Mouse (Mus musculus) forebrain, postnatal 0 days (tissue): ENCODE results near the gene Ccl22. TPM values are rescaled to one million over a fixed set of nuclear protein-coding genes. Genes with fewer than 3 reads are reported as not detected.
A peak's percentile ranks its signal among the peaks of the same experiment; 100 is the strongest.

Source experiments
- ATAC-seq: fragments of 200-750 bp; cut with Nextera tagmentation; 2 replicates; pipeline ENCODE4 v1.8.0; 2017; ENCODE audit warnings: mild to moderate bottlenecking, moderate library complexity
- DNase-seq: peaks from one replicate; pipeline ENCODE4 v3.0.0-alpha.2; 2015
- H3K27ac ChIP-seq: fragments of 300-500 bp; sonication (generic); 2 replicates; pipeline ENCODE4 v1.5.1; 2014; ENCODE audit warnings: low read depth, mild to moderate bottlenecking, antibody characterized with exemption, low read length, moderate library complexity, mixed read lengths
- H3K27me3 ChIP-seq: fragments of 300-500 bp; sonication (generic); 2 replicates; pipeline ENCODE4 v1.6.1; 2014; ENCODE audit warnings: mild to moderate bottlenecking, low read length, mixed read lengths; ENCODE audit not compliant: insufficient read depth
- H3K36me3 ChIP-seq: fragments of 300-500 bp; sonication (generic); 2 replicates; pipeline ENCODE4 v1.6.1; 2014; ENCODE audit warnings: mild to moderate bottlenecking, moderate library complexity; ENCODE audit not compliant: insufficient read depth
- H3K4me1 ChIP-seq: fragments of 300-500 bp; sonication (generic); 2 replicates; pipeline ENCODE4 v1.6.1; 2014; ENCODE audit warnings: antibody characterized with exemption; ENCODE audit not compliant: insufficient read depth
- H3K4me2 ChIP-seq: fragments of 300-500 bp; sonication (generic); 2 replicates; pipeline ENCODE4 v1.6.1; 2014; ENCODE audit warnings: low read depth, mild to moderate bottlenecking, moderate library complexity
- H3K4me3 ChIP-seq: fragments of 300-500 bp; sonication (generic); 2 replicates; pipeline ENCODE4 v1.5.1; 2014; ENCODE audit warnings: low read depth, low read length, mixed read lengths
- H3K9ac ChIP-seq: fragments of 300-500 bp; sonication (generic); 2 replicates; pipeline ENCODE4 v1.6.1; 2014; ENCODE audit warnings: mild to moderate bottlenecking
- H3K9me3 ChIP-seq: fragments of 300-500 bp; sonication (generic); 2 replicates; pipeline ENCODE4 v1.6.1; 2016; ENCODE audit warnings: low read length
- CTCF ChIP-seq: sonication (generic); IDR thresholded peaks from 2 replicates; pipeline ENCODE4 v1.5.1; 2016; ENCODE audit warnings: antibody characterized with exemption, control low read depth, low read depth
- WGBS: fragments of 180-500 bp; shearing (Covaris S2); extraction: QIAGEN DNeasy Blood & Tissue Kit; methylation state at CpG from one replicate; pipeline ENCODE4 v1.1.7; 2014; 5-methylcytosine and 5-hydroxymethylcytosine counted together
- polyA plus RNA-seq: library from polyadenylated mRNA; unstranded; fragments of >200 nt; fragmentation: Nextera tagmentation; extraction: Ambion mirVana; gene quantifications from 2 replicates; pipeline ENCODE4 v1.2.1, GENCODE M21; 2015
- total RNA-seq: library from RNA; depleted of rRNA; stranded (reverse); fragments of >200 nt; gene quantifications from 2 replicates; pipeline ENCODE4 v1.2.3, GENCODE M21; 2014

Gene Ccl22
- total and polyA plus RNA-seq, 2 experiments from 2014 or later = 0.15 TPM; not detected in 1

- TF ChIP-seq CTCF = no peak
- no peaks in the 10 kb centered on the region for H3K9me3 ChIP-seq
- no peak overlapping the region for H3K4me2 ChIP-seq
- peaks cover 5% of the 10 kb centered on the region; the same call in 1 of the 2 replicates for H3K36me3 ChIP-seq
- H3K4me3 ChIP-seq = no peak overlapping the region
- H3K9ac ChIP-seq = no peak overlapping the region
- no peak overlapping the region for H3K27ac ChIP-seq
- no peaks in the 10 kb centered on the region for H3K27me3 ChIP-seq
- DNase-seq (no peak), ATAC-seq (no peak)
- H3K4me1 ChIP-seq = no peaks in the 10 kb centered on the region
- 84% methylated on average over 4 of the region's 4 CpGs for WGBS
Measured at GRCm38 (mm10) chr8:94783890-94784289, 38.5 kb downstream of the Ccl22 start.

- Histone ChIP-seq H3K9ac (no peak overlapping the region), H3K27ac (no peak overlapping the region), H3K4me1 (no peaks in the 10 kb centered on the region), H3K4me2 (no peak overlapping the region), H3K9me3 (no peaks in the 10 kb centered on the region), H3K36me3 (no peaks in the 10 kb centered on the region), H3K4me3 (no peak overlapping the region), H3K27me3 (no peaks in the 10 kb centered on the region)
- ATAC-seq (no peak), DNase-seq (no peak)
- peak; percentile 36 for TF ChIP-seq CTCF
- 67% methylated on average over 12 of the region's 12 CpGs for WGBS
Measured at GRCm38 (mm10) chr8:94785247-94785985, 40.0 kb downstream of the Ccl22 start.

GRCm38 (mm10) chr8:94785995-94786595 is 40.7 kb downstream of the Ccl22 start:
- Histone ChIP-seq H3K4me1 (no peaks in the 10 kb centered on the region), H3K27me3 (no peaks in the 10 kb centered on the region), H3K4me2 (no peak overlapping the region), H3K36me3 (no peaks in the 10 kb centered on the region), H3K4me3 (no peak overlapping the region), H3K9me3 (no peaks in the 10 kb centered on the region), H3K27ac (no peak overlapping the region), H3K9ac (no peak overlapping the region)
- no peak for ATAC-seq
- TF ChIP-seq CTCF = no peak
- DNase-seq = no peak
- 67% methylated on average over 6 of the region's 6 CpGs for WGBS

GRCm38 (mm10) chr8:94787524-94788501 is 42.4 kb downstream of the Ccl22 start:
- WGBS = 66% methylated on average over 15 of the region's 15 CpGs
- Histone ChIP-seq H3K4me3 (no peak overlapping the region), H3K36me3 (no peaks in the 10 kb centered on the region), H3K9me3 (no peaks in the 10 kb centered on the region), H3K4me1 (no peaks in the 10 kb centered on the region), H3K4me2 (no peak overlapping the region), H3K27me3 (no peaks in the 10 kb centered on the region), H3K27ac (no peak overlapping the region), H3K9ac (no peak overlapping the region)
- TF ChIP-seq CTCF = no peak
- no peak for DNase-seq
- no peak for ATAC-seq

- Histone ChIP-seq H3K36me3 (no peaks in the 10 kb centered on the region), H3K4me1 (no peaks in the 10 kb centered on the region), H3K9ac (no peak overlapping the region), H3K4me2 (no peak overlapping the region), H3K27ac (no peak overlapping the region), H3K9me3 (no peaks in the 10 kb centered on the region), H3K4me3 (no peak overlapping the region), H3K27me3 (no peaks in the 10 kb centered on the region)
- 52% methylated on average over 10 of the region's 10 CpGs for WGBS
- ATAC-seq (no peak), DNase-seq (no peak)
- TF ChIP-seq CTCF = no peak
Measured at GRCm38 (mm10) chr8:94789256-94789955, 44.0 kb downstream of the Ccl22 start.

GRCm38 (mm10) chr8:94794368-94794767 is 49.0 kb downstream of the Ccl22 start:
- no peaks in the 10 kb centered on the region for H3K9me3 ChIP-seq
- no peak for TF ChIP-seq CTCF
- ATAC-seq (no peak), DNase-seq (no peak)
- no peaks in the 10 kb centered on the region for H3K4me1 ChIP-seq
- H3K4me2 ChIP-seq = no peak overlapping the region
- WGBS = 91% methylated on average over 4 of the region's 4 CpGs
- no peak overlapping the region for H3K9ac ChIP-seq
- no peaks in the 10 kb centered on the region for H3K27me3 ChIP-seq
- no peak overlapping the region for H3K27ac ChIP-seq
- no peak overlapping the region for H3K4me3 ChIP-seq
- H3K36me3 ChIP-seq = no peaks in the 10 kb centered on the region
